Mouse (Mus musculus) frontal cortex, postnatal 36 days (tissue): Measurements from ENCODE around the gene Tyms.
A peak's percentile ranks its signal among the peaks of the same experiment; 100 is the strongest.

Source experiments
- DNase-seq, 2 experiments: peaks; one replicate each; pipeline ENCODE4 v3.0.0; 2022; ENCODE audit warnings: low spot score in 2 of 2

Gene Tyms

GRCm38 (mm10) chr5:30072825-30073821 lies at the start of gene Tyms:
Tyms (minus strand) TSS chr5:30073617.
- DNase-seq: peak; percentile 67 to 73

DNA sequence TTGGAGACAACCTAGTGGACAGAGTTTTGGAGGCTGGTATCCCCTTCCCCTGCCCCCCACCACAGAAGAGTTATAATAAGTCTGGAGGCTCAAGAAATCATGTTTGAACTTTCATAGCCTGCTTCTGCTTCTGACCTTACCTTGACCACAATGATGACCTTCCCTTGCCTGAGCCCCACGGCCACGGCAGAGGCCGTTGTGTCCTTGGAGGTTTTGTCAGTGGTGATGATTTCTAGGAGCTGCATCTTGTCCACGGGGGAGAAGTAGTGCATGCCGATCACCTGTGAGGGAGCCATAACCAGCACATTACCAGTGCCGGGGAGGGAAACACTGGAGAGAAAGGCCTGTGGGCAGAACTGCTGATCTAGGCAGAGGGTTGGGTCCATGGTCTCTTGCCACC lies 49.1 kb upstream of the Tyms start:
- no peak for DNase-seq

GRCm38 (mm10) chr5:30120106-30120505 lies 46.7 kb upstream of the Tyms start:
- DNase-seq: no peak

GRCm38 (mm10) chr5:30119163-30119562 lies 45.7 kb upstream of the Tyms start:
- no peak for DNase-seq

- no peak for DNase-seq
These were observed 44.6 kb upstream of the Tyms start for GRCm38 (mm10) chr5:30118018-30118417.

DNA sequence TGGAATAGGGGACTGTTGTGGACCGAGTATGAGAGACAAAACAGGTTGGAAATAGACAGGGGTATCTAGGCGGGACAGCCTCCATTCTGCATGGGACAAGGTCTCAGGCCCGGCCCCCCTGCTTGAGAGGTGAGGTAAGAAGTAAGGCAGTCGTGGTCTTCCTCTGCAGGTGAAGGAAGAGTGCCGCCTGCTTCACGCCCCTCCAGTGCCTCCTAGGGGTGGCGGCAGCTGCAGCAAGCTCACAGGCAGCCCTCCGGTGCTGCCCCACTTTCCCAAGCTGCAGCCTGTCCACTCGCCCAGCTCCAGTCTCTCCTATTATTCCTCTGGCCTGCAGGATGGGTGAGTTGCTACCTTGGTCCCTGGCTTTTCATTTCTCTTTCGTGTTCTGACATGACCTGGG lies 42.3 kb upstream of the Tyms start:
- DNase-seq: no peak

GRCm38 (mm10) chr5:30114761-30115140 lies 41.3 kb upstream of the Tyms start:
- no peak for DNase-seq

DNA sequence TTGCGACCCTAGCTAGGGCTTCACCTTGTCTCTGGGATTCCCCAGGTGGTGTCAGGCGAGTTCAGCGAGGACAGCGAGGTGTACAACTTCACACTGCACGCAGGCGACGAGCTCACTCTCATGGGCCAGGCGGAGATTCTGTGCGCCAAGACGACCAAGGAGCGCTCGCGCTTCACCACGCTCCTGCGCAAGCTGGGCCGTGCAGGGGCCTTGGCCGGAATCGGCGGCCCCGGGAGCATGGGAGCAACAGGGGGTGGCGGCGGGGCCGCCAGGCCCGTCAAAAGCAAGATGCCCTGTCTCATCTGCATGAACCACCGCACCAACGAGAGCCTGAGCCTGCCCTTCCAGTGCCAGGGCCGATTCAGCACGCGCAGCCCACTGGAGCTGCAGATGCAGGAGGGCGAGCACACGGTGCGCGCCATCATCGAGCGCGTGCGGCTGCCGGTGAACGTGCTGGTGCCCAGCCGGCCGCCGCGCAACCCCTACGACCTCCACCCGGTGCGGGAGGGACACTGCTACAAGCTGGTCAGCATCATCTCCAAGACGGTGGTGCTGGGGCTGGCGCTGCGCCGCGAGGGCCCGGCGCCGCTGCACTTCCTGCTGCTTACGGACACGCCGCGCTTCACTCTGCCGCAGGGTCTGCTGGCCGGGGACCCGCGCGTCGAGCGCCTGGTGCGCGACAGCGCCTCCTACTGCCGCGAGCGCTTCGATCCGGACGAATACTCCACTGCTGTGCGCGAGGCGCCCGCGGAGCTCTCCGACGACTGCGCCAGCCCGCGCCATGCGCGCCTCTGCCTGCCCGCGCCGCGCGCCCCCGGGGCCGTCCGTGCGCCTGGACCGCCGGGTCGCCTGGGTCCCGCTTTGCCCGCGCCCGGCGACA lies 40.7 kb upstream of the Tyms start:
- peak; percentile 58 to 65 for DNase-seq

DNA sequence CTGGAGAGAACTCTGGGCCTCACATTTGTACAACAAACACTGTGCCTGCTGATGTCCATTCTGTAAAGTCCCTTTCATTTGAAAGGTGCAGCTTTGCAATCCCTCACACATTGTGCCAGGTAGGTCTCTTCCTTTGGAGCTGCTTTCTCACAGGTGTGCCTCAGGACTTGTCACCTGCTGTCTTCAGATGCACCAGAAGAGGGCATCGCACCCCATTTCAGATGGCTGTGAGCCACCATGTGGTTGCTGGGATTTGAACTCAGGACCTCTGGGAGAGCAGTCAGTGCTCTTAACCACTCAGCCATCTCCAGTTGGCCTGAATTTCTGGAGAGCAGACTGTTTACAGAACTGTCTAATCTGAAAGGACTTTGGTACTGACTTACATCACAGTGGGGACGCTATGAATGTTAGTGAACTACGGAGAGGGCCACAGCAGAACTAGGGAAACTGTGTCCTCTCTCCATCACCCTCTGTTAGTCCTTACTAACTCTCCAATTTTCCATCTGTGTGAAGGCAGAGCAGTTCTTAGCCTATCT lies 39.2 kb upstream of the Tyms start:
- no peak for DNase-seq

GRCm38 (mm10) chr5:30111771-30112170 lies 38.4 kb upstream of the Tyms start:
- DNase-seq: no peak

- DNase-seq: no peak
These were observed 37.7 kb upstream of the Tyms start for GRCm38 (mm10) chr5:30111126-30111525.

GRCm38 (mm10) chr5:30110371-30111060 lies 37.1 kb upstream of the Tyms start:
- DNase-seq: no peak

- DNase-seq: no peak
These were observed 36.5 kb upstream of the Tyms start for GRCm38 (mm10) chr5:30109899-30110298.

DNA sequence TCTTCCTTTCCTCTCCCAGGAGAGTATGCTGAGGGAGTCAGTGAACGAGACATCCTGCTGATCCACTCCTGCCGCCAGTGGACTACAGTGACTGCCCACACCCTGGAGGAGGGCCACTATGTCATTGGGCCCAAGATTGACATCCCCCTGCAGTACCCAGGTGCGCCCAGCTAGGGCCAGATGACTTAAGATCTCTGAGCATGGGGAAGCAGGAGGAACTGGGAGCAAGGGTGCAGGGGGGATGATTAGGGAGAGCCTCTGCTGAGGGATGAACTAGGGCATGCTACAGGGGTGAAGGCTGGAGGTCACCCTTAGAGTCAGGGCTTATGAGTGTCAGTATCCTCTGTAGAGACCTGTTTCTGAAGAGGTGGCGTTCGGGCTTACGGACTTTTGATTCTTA lies 34.8 kb upstream of the Tyms start:
- no peak for DNase-seq

DNA sequence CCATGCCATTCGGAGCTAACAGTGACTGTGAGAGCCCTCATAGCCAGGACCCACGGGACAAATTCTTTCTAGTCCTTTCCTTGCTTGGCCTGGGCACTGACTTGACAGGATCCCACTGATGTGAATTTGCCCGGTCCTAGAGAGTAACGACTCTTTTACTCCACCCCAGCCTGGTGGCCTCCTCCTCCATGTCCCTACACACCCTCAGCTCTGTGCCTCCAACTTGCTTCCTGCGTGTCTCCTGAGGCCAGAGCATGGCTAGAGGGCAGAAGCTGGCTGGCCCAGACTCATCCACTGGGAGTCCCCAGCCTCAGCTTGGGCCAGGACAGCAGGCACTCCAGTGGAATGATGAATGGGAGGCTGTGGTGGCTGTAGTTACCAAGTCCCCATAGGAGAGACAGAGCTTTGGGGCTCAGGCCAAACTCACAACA lies 34.2 kb upstream of the Tyms start:
- no peak for DNase-seq

DNA sequence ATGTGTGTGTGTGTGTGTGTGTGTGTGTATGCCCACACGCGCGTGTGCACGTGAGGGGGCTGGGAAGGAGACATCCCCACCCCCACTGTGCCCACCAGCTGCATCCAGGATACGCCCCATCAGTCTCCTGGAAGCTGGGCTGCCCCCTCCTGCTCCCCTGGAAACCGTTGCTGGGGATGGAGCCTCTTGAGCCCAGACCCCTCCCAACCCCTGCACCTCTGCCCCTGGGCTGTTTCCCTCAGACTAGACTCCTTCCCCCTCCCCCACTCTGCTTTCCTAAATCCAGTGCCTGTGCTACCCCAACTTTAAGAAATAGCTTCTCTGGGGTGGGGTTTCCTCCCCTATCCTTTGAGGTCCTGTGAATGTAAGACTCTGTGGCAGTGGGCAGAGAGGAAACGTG lies 33.8 kb upstream of the Tyms start:
- no peak for DNase-seq

- no peak for DNase-seq
These were observed 33.3 kb upstream of the Tyms start for GRCm38 (mm10) chr5:30106756-30107155.

DNA sequence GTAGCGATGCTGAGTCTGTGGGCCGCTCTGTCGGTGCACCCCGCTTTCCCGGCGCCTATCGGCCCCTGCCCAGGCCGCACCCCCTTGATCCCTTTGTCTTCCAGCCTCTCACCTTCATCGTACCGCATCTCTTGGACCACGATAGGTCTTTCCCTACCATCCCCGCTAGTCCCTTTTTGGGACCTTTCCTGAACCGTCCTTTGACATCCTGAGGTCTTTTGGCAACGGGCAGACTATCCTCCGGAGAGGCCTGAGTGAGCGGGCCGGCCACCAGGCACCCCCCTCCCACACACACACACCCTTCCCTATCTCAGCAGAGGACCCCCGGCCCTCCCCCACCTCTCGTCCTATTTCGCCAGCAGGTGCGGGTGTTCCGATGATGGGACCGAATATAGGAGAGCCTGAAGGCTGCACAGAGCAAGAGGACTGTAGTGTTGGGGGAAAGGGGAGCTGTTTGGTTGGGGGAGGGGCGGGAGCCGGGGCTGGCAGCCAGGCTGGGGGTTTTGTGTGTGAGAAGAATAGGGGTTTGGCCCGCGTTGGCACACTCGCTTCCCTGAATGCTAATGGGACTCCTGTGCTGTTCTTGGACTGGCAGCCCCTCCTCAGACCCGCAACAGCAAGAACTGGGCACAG lies 32.4 kb upstream of the Tyms start, which contains the start of gene 3110082J24Rik:
3110082J24Rik (minus strand) TSS at position 419 of the 633 bp plus-strand sequence.
- DNase-seq: no peak

GRCm38 (mm10) chr5:30104841-30105667 lies 31.6 kb upstream of the Tyms start, which contains the start of gene Garem2:
Garem2 (plus strand) TSS chr5:30105161.
- no peak for DNase-seq

DNA sequence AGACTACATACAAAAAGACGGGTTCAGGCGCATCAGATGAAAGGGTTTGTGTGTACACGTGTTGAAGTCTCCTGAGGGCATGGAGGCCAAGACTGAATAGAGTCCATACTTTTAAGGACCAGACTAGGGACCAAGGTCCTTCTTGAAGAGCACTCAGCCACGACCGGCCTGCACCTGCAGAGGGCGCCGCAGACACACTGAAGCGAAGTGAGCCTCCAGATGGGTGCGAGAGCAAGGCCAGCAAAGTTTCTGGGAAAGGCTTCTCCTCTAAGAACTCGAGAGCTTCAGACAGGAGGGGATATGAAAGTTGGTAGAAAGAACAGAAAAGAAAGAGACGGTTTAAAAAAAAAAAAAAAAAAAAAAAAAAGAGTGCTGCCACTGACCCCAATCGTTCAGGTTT lies 30.9 kb upstream of the Tyms start:
- DNase-seq: no peak
